Mouse (Mus musculus) left cerebral cortex, postnatal 4 days (tissue): ENCODE measurements around the gene Spn. TPM values are rescaled to one million over a fixed set of nuclear protein-coding genes. Genes with fewer than 3 reads are reported as not detected.
"Not testable (repeated sequence)": the region's sequence is repeated elsewhere in the genome, so short reads cannot be mapped to it uniquely, and the experiment has no call there.

Source experiments
- DNase-seq: peaks from one replicate; pipeline ENCODE4 v3.0.0-alpha.2; 2022
- intact Hi-C: fragments of 180-260 bp; cut with DNase I; formaldehyde crosslinking; loops from one replicate; pipeline ENCODE4 v1.15.1; 2025
- total RNA-seq, 2 experiments: library from RNA; stranded (reverse); gene quantifications; 2 replicates each; pipeline ENCODE4 v1.2.3; 2021

The Spn gene
- total RNA-seq = under 1 TPM; 0.22 to 0.74 TPM

- DNase-seq = no peak
- intact Hi-C loops = no loop called here
These were observed at the start of gene Spn for GRCm38 (mm10) chr7:127137262-127138017. Gene Spn (minus strand): TSS chr7:127137823.

- intact Hi-C loops = no loop called here
- DNase-seq = no peak
These were observed 49.7 kb upstream of the Spn start for GRCm38 (mm10) chr7:127187351-127187750.

GRCm38 (mm10) chr7:127185601-127186000, 48.0 kb upstream of the Spn start:
- no peak for DNase-seq
- intact Hi-C loops = no loop called here

GRCm38 (mm10) chr7:127184720-127185119, 47.1 kb upstream of the Spn start:
- no peak for DNase-seq
- intact Hi-C loops = no loop called here

GRCm38 (mm10) chr7:127183828-127184227, 46.2 kb upstream of the Spn start:
- intact Hi-C loops = no loop called here
- no peak for DNase-seq

- intact Hi-C loops = no loop called here
- no peak for DNase-seq
These were observed 45.7 kb upstream of the Spn start for GRCm38 (mm10) chr7:127183345-127183744.

GRCm38 (mm10) chr7:127181724-127182123, 44.1 kb upstream of the Spn start:
- intact Hi-C loops, DNase-seq: not testable (repeated sequence)

GRCm38 (mm10) chr7:127180783-127181182, 43.2 kb upstream of the Spn start:
- intact Hi-C loops = no loop called here
- no peak for DNase-seq

GRCm38 (mm10) chr7:127176937-127177336, 39.3 kb upstream of the Spn start:
- no peak for DNase-seq
- intact Hi-C loops = loop anchor here (5.0 to 10.0 kb wide), 2 partner anchors 45 to 112 kb away; no protein-coding TSS in a partner anchor

- intact Hi-C loops = no loop called here
- DNase-seq = no peak
These were observed 28.9 kb upstream of the Spn start for GRCm38 (mm10) chr7:127166501-127166900.

- DNase-seq = no peak
- intact Hi-C loops = no loop called here
These were observed 28.2 kb upstream of the Spn start for GRCm38 (mm10) chr7:127165607-127166493.

GRCm38 (mm10) chr7:127164002-127164401, 26.4 kb upstream of the Spn start:
- intact Hi-C loops = no loop called here

GRCm38 (mm10) chr7:127162546-127162945, 24.9 kb upstream of the Spn start:
- intact Hi-C loops = no loop called here
- DNase-seq = no peak

More at GRCm38 (mm10) chr7:127164002-127164401, 26.4 kb upstream of the Spn start:
- no peak for DNase-seq

GRCm38 (mm10) chr7:127157548-127157947, 19.9 kb upstream of the Spn start:
- intact Hi-C loops = no loop called here
- no peak for DNase-seq

- intact Hi-C loops = no loop called here
- DNase-seq = no peak
These were observed 15.9 kb upstream of the Spn start for GRCm38 (mm10) chr7:127153477-127153876.

- no peak for DNase-seq
- intact Hi-C loops = no loop called here
These were observed 14.8 kb upstream of the Spn start for GRCm38 (mm10) chr7:127152464-127152863.

- no peak for DNase-seq
- intact Hi-C loops = no loop called here
These were observed 10.3 kb upstream of the Spn start for GRCm38 (mm10) chr7:127147901-127148300.

GRCm38 (mm10) chr7:127146267-127146603, 8.6 kb upstream of the Spn start:
- intact Hi-C loops = no loop called here
- DNase-seq = no peak

GRCm38 (mm10) chr7:127145387-127146266, 8.0 kb upstream of the Spn start:
- intact Hi-C loops = no loop called here
- DNase-seq = no peak

GRCm38 (mm10) chr7:127144412-127144811, 6.8 kb upstream of the Spn start:
- intact Hi-C loops = no loop called here
- DNase-seq = no peak

- DNase-seq = no peak
- intact Hi-C loops = no loop called here
These were observed 5.0 kb upstream of the Spn start for GRCm38 (mm10) chr7:127142666-127143065.
